Mouse (Mus musculus) cerebellum, postnatal 14 days (tissue): Measurements from ENCODE around the gene Tanc1.
"Not testable (repeated sequence)": the region's sequence is repeated elsewhere in the genome, so short reads cannot be mapped to it uniquely, and the experiment has no call there.

Experiments
- DNase-seq, 2 experiments: peaks; one replicate each; pipeline ENCODE4 v3.0.0; 2021; ENCODE audit warnings: mixed read lengths in 2 of 2

Gene Tanc1

DNA sequence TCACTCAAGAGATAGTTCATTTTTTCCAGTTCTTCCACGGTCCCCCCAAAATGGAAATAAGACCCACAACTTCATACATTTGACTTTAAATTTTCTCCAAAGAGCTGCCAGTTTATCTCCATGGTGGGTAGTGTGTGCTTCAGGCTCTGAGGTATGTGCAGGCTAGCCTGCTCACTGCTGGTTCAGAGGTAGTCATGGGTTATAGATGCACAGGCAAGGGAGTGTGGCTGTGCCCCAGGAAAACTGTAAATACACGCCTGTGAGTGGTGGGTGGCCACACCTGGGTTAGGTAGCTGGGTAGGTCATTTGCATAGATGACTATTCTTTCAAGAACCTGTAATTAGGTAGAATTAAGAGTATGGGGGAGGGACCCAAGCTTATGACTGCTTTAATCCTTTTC is 227.9 kb downstream of the Tanc1 start:
- DNase-seq, result no peak

- DNase-seq, result no peak
These were observed 228.3 kb downstream of the Tanc1 start for GRCm38 (mm10) chr2:59840191-59840590.

DNA sequence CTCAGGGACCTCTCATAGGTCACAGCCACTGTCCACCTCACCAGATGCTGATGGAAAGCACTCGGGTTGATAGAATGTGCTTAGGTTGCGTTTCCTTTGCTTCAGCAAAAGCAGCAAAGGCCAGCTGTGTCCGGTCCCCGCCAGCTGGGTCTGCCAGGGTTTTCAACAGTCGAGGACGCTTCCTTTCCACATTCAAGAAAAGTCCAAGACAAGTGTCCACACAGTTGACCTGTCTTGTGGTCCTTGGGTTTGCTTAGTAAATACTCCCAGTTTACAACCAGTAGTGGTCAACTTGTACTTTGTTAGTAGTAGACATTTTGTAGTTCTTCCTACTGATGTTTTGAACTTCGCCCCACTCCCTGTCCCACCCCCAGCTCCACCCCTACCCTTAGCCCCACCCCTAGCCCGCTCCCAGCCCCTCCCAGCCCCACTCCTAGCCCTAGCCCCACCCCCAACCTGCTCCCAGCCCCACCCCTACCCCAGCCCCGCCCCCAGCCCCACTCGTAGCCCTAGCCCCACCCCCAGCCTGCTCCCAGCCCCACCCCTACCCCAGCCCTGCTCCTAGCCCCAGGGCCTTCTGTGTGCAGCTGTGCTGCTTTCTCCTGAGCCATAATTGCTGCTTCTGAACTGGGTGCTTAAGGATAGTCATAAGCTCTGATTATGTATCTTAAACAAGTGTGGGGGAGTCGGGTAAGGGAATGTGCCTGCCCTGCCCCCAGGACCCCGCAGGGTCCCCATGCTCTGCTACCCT is 229.5 kb downstream of the Tanc1 start:
- DNase-seq, result peak in 1 of 2 experiments; percentile 16

DNA sequence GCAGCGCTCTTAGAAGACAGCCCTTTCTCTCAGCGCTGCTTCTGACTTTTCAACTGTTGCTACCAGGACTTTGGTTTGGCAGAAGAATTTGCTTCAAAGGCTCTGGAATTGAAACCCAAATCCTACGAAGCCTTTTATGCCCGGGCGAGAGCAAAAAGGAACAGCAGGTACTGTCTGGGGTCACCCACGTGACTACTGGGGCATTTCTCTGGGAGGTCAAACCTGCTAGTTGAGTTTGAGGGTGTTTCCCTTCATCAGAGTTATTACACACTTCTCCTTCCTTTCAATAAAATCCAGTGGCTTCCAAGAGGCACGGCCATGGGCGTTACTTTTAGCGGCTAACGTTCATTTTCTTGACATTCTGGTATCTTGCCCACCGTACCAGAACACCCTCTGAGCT is 230.1 kb downstream of the Tanc1 start:
- no peak for DNase-seq

GRCm38 (mm10) chr2:59842556-59843008 is 230.7 kb downstream of the Tanc1 start:
- no peak for DNase-seq

DNA sequence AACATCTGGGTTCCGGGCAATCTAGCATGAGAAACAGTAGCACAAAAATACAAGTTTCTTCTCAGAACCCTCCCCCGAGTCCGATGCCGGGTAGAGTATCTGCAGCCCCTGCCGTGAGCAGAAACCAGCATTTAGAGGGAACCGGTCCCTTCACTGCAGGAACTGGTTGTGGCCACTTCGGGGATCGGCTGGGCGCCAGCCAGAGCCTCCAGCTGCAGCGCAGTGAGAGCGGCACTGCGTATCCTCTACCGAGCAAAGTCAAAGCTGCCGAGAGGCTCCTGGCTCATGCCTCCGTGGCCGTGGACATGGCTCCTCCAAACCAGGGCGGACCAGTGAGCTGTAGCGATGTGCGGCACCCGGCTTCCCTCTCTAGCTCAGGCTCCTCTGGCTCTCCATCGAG is 231.3 kb downstream of the Tanc1 start:
- peak in 1 of 2 experiments; percentile 24 for DNase-seq

- DNase-seq, result no peak
These were observed 232.0 kb downstream of the Tanc1 start for GRCm38 (mm10) chr2:59843848-59844247.

DNA sequence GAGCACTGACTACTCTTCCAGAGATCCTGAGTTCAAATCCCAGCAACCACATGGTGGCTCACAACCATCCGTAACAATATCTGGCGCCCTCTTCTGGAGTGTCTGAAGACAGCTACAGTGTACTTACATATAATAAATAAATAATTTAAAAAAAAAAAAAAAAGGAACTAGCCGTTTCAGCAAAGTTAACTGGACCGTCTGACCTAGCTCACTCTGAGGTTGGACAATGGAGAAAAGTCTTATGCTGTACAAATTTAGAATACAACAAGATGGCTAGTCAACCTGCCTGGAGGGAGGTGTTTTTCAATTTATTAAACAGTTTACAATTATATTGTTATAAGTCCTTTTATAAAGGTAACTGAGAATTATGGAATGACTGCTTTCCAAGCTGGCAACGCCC is 240.0 kb downstream of the Tanc1 start:
- DNase-seq, result not testable (repeated sequence)

DNA sequence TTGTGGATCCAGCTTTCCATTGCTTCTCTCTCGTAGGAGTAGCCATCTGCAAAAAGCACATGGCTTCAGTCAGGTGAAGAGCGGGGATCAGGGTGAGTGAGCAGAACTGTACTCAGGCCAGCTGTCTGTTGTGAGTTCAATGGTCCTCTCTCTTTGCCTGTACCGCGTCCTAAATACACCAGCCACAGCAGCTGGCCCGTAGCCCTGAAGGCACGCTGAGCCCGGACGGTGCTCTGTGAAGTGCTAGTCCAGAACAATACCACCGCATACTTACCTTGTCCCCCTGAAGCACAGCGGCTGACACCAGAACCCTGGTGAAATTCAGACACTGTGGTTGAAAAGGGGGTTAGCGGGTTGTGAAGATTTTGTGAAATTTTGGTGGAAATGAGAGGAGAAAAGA is 241.1 kb downstream of the Tanc1 start:
- DNase-seq, result peak; percentile 30 to 37

- DNase-seq, result peak; percentile 60 to 63
These were observed 241.7 kb downstream of the Tanc1 start for GRCm38 (mm10) chr2:59853543-59853942.

DNA sequence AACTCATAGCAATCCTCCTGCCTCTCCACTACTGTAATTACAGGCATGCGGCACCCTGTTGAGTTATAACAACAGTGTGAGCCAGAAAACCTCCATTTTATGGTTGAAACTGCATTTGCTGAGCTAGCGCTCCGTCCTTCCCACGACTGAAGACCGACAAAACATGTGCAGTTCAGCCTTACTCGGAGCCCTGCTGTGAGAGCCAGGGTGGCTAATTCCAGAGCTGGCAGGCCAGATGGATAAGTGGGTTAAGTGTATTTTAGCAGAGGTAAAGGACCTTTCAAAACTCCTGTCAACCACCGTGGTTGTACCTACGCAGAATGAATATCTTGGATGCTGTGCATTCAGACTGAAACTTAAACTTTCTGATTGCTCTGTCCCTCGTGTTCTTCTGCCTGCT is 242.5 kb downstream of the Tanc1 start:
- DNase-seq, result peak; percentile 19 to 36

DNA sequence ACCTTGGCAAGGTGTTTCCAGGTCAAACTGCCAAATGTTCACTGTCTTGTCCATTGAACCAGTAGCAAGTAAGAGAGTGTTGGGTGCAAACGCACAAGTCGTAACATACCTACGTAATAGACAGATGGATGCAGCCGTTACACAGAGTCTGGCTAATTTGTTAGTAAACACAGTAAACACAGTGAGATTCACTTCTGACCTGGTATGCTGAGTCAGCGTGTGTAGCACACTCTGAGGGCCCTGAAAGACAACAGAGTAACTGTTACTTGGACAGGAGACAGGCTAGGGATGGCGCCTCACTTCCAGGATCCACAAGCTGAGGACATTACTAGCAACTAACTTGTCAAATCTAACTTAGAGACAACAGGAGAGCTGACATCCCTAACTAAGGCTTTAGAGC is 250.8 kb downstream of the Tanc1 start:
- DNase-seq, result no peak

DNA sequence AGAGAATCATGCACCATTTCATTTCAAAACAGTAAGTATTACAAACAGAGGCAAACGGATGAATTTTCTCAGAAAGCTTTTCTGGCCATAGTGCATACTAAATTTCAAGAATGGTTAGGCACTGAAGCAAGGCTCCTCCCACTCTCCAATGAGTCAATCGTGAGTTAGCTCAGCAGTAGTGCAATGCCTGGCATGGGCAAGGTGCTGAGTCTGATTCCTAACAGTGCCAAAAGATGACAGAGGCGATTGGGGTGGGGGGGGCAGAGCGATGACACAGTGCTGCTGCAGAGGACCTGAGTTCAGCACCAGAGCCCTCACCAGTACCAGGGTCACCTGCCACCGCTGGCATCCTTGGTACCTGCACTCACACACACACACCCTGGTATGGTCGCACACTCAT is 258.7 kb downstream of the Tanc1 start:
- DNase-seq, result no peak

DNA sequence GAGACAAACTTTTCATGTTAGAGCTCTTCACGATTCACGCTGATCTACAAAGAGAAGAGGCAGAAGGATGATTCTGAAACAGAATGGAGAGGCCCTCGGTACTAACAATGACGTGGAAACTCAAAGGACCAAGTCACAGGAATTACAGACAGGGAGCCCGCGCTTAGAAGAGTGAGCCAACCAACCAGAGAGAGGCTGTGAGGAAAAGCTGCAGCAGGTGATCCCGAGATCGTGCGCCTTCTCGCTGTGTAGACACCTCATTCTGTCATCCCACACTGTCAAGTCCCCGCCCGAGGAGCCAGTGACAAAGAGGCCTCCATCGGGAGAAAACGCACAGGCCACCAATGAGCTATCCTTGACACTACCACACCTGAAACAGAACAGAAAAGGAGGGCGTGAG is 264.6 kb downstream of the Tanc1 start:
- DNase-seq, result no peak

- DNase-seq, result no peak
These were observed 265.5 kb downstream of the Tanc1 start for GRCm38 (mm10) chr2:59877335-59877734.

GRCm38 (mm10) chr2:59878221-59878620 is 266.4 kb downstream of the Tanc1 start:
- DNase-seq, result no peak

- DNase-seq, result no peak
These were observed 269.6 kb downstream of the Tanc1 start for GRCm38 (mm10) chr2:59881404-59881803.

GRCm38 (mm10) chr2:59881831-59882741 is 270.2 kb downstream of the Tanc1 start, which contains the start of gene Wdsub1:
Gene Wdsub1, minus strand, starts transcription at chr2:59882591.
- DNase-seq, result peak; percentile 93 to 94

GRCm38 (mm10) chr2:59882742-59883281 is 271.0 kb downstream of the Tanc1 start:
- DNase-seq, result no peak

- no peak for DNase-seq
These were observed 277.9 kb downstream of the Tanc1 start for GRCm38 (mm10) chr2:59889699-59890098.
